Mouse (Mus musculus) thymus, adult 2 months (tissue): ENCODE data around the gene Lrrn4cl.

Source experiments
- CTCF ChIP-seq: fragments of 200-500 bp; IDR thresholded peaks from 2 replicates; pipeline ENCODE4 v1.5.1; 2012; ENCODE audit warnings: mild to moderate bottlenecking, control low read depth, low read length, moderate library complexity, borderline replicate concordance; ENCODE audit not compliant: control insufficient read depth, poor library complexity, insufficient read depth; ENCODE audit errors: extremely low read depth
- POLR2A ChIP-seq: fragments of 200-500 bp; IDR thresholded peaks from 2 replicates; pipeline ENCODE4 v1.6.1; 2012; ENCODE audit warnings: mild to moderate bottlenecking, low read length, control low read depth, moderate library complexity; ENCODE audit not compliant: control insufficient read depth, poor library complexity, insufficient read depth; ENCODE audit errors: extremely low read depth

GRCm38 (mm10) chr19:8832971-8833370, 17.6 kb upstream of the Lrrn4cl start:
- TF ChIP-seq POLR2A (no peak), CTCF (no peak)
